In genomic region chr6:84951621-84952020, GRCm38 (mm10) we compare ENCODE assay signal across 27 mouse cellular contexts.
"Had no signal": no experiment of that assay in that cellular context is flagged by ENCODE, and none has a peak within 500 bp of the region (broad histone marks: within the 10 kb centered on the region; RNA-seq: fewer than 3 reads in every experiment).

No protein-coding gene starts in this region.

- H3K9ac ChIP-seq: embryonic facial prominence, embryonic 12.5 days; embryonic facial prominence, embryonic 13.5 days; embryonic facial prominence, embryonic 15.5 days; forebrain, embryonic 12.5 days; forebrain, embryonic 13.5 days; forebrain, embryonic 15.5 days; forebrain, postnatal 0 days had no signal

- H3K36me3 ChIP-seq: embryonic facial prominence, embryonic 12.5 days; embryonic facial prominence, embryonic 13.5 days; embryonic facial prominence, embryonic 15.5 days; forebrain, embryonic 10.5 days; forebrain, embryonic 12.5 days; forebrain, embryonic 15.5 days; heart, embryonic 10.5 days had no signal

- ATAC-seq: forebrain, embryonic 13.5 days; forebrain, embryonic 14.5 days; forebrain, embryonic 15.5 days; forebrain, embryonic 16.5 days; forebrain, postnatal 0 days had no signal

- H3K4me3 ChIP-seq: embryonic facial prominence, embryonic 12.5 days; embryonic facial prominence, embryonic 13.5 days; embryonic facial prominence, embryonic 15.5 days; erythroblast, embryonic 14.5 days; forebrain, embryonic 10.5 days; forebrain, embryonic 12.5 days; forebrain, embryonic 13.5 days; forebrain, embryonic 15.5 days; gastrocnemius, adult 2 months; heart, adult 2 months; heart, embryonic 10.5 days had no signal

- H3K4me1 ChIP-seq: embryonic facial prominence, embryonic 12.5 days; embryonic facial prominence, embryonic 13.5 days; embryonic facial prominence, embryonic 15.5 days; forebrain, embryonic 10.5 days; heart, embryonic 10.5 days had no signal

- H3K4me2 ChIP-seq: embryonic facial prominence, embryonic 12.5 days; embryonic facial prominence, embryonic 13.5 days; embryonic facial prominence, embryonic 15.5 days; forebrain, embryonic 12.5 days; forebrain, embryonic 13.5 days; forebrain, embryonic 15.5 days had no signal

- H3K9me3 ChIP-seq: embryonic facial prominence, embryonic 12.5 days; embryonic facial prominence, embryonic 13.5 days; embryonic facial prominence, embryonic 15.5 days; forebrain, embryonic 10.5 days; forebrain, embryonic 12.5 days; forebrain, embryonic 13.5 days; forebrain, embryonic 15.5 days; heart, embryonic 10.5 days had no signal

- H3K27ac ChIP-seq: embryonic facial prominence, embryonic 12.5 days; embryonic facial prominence, embryonic 13.5 days; embryonic facial prominence, embryonic 15.5 days; forebrain, embryonic 10.5 days; forebrain, embryonic 12.5 days; forebrain, embryonic 13.5 days; forebrain, embryonic 15.5 days; gastrocnemius, adult 2 months; heart, adult 2 months; heart, embryonic 10.5 days had no signal

- H3K27me3 ChIP-seq: embryonic facial prominence, embryonic 12.5 days; embryonic facial prominence, embryonic 13.5 days; embryonic facial prominence, embryonic 15.5 days; forebrain, embryonic 12.5 days; forebrain, embryonic 13.5 days; forebrain, embryonic 15.5 days had no signal

- DNase-seq: cerebellum, adult 9-10 months; cerebellum, adult 9-11 months; cerebellum, postnatal 10 days; cerebellum, postnatal 14 days; cerebellum, postnatal 25 days; cerebellum, postnatal 36 days; embryo, embryonic 11 days; forebrain, postnatal 0 days; gastrocnemius, adult 2 months; gastrocnemius, postnatal 10 days; gastrocnemius, postnatal 14 days; gastrocnemius, postnatal 25 days; gastrocnemius, postnatal 36 days; heart, adult 11 months; heart, adult 18-20 months; heart, adult 2 months had no signal
